Mouse (Mus musculus) large intestine, adult 2 months (tissue): ENCODE data around the gene Dera. TPM values are rescaled to one million over a fixed set of nuclear protein-coding genes. Genes with fewer than 3 reads are reported as not detected.

Experiments
- DNase-seq: peaks from one replicate; pipeline ENCODE4 v3.0.0-alpha.2; 2012; ENCODE audit warnings: low read depth, low spot score
- WGBS: fragments of 180-500 bp; shearing (Covaris S2); methylation state at CpG from one replicate; pipeline ENCODE4 v1.1.7; 2018; 5-methylcytosine and 5-hydroxymethylcytosine counted together
- polyA plus RNA-seq: library from polyadenylated mRNA; depleted of rRNA; stranded (reverse); fragments of >200 nt; gene quantifications from 2 replicates; pipeline ENCODE4 v1.2.3, GENCODE M21; 2012

Gene Dera
- polyA plus RNA-seq, 1 experiment, result 35.8 TPM

DNA sequence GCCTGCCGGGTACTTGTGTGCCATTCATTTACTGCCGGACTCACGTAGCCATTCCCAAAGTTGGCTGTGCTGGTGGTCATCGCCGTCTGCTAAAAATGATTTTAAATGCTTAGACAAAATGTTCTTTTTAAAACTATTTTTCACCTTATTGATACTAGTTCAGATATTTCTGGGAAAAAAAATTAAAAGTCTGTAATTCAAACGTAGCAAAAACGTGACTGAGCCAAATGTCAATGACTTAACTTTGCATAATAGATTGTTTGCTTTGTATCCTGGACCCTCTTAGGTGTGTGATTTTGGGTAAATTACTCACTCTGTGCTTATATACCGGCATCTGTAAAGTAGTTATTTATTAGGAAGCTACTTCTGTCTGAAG, 499 bp downstream of the Dera start:
- WGBS, result 1% methylated on average over 8 of the region's 8 CpGs

GRCm38 (mm10) chr6:137756310-137756709, 2.0 kb downstream of the Dera start:
- 74% methylated on average over 5 of the region's 5 CpGs for WGBS
- DNase-seq, result no peak

More for the DNA sequence above, 499 bp downstream of the Dera start:
- no peak for DNase-seq

DNA sequence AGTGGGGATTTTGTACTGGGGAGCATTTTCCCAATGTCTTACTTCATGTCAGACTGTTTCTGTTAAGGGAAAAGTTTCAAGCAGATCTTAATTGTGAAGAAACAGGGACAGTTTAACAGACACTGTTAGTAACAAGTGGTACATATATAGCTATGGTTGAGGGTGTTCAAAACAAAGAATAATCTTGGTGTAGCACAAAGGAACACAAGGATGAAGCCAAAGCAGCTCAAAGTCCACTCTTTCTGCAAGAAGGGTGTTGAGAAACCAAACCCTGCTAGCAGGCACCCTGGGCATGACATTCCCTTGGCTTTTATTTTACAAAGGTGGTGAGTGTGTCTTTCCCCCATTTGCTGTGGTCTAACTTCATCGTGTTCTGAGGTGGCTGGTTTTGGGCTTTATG, 3.5 kb downstream of the Dera start:
- WGBS, result 83% methylated on average over 1 of the region's 1 CpGs
- no peak for DNase-seq

DNA sequence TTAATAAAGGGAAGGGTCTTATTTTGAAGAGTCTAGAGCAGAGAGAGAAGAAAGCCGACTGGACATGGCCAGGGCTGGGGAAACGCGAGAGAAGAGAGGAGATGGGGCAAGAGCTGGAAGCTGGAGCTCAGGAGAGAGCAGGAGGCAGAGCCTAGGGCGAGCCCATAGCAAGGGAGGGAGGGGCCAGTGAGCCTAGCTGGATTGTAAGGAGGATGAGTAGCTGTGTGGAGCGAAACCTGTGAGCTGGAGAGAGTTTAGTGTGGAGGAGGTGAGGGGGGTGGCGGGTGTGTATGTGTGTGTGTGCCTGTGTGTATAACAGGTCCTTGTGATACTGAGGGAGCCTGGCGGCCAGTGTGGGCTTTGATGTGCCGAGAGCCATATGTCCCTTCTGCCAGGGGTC, 5.3 kb downstream of the Dera start:
- no peak for DNase-seq
- 59% methylated on average over 8 of the region's 8 CpGs for WGBS

- no peak for DNase-seq
- 80% methylated on average over 15 of the region's 15 CpGs for WGBS
Observed at GRCm38 (mm10) chr6:137760966-137761365, 6.6 kb downstream of the Dera start.

DNA sequence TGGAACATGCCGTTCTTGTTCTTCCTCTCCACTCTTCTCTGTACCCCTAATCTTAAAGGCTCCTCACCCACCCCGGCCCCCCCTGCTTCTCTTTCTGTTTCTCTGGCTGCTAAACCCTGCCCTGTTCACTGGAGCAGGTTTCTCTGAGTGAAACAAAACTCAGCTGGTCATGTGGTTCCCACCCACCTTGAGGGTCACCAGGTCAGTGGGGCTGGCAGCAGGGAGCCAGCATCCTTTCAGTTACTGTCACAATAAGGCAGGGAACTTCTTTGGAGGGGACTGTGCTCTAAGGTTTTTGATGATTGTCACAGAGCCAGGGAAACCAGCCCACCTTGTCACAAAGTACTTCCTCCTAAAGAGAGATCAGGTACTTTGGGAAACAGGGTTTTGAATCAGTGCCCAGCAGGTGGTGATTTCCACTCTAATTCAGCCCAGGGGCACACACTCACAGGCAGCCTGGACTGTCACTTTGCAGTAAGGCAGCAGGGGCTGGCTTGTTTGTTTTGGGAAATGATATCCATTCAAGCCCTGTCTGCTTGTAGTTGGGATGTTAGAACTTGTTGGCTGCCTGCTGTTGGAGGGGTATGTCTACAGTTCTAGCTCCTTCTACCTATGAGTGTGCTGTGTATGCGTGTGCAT, 10.3 kb downstream of the Dera start:
- 59% methylated on average over 3 of the region's 3 CpGs for WGBS
- DNase-seq, result no peak

DNA sequence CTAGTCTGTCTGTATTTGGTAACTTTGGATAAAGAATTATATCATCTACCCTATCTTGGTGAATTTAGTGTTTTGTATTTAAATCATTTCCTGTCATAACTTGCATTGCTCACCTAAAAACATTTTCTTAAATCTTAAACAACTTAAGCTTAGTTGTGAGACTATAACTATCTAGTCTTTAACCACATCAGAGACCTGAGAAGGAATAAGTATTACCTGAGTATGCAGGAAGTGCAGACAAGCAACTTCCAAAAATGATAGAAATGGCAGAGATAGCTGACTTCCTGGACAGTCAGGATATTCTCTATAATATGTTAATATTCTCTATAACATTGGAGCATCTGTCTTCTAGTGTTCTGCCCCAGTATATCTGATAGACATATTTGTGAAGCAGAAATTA, 11.8 kb downstream of the Dera start:
- DNase-seq, result no peak

GRCm38 (mm10) chr6:137771621-137772250, 17.4 kb downstream of the Dera start:
- WGBS, result 59% methylated on average over 3 of the region's 3 CpGs
- no peak for DNase-seq

DNA sequence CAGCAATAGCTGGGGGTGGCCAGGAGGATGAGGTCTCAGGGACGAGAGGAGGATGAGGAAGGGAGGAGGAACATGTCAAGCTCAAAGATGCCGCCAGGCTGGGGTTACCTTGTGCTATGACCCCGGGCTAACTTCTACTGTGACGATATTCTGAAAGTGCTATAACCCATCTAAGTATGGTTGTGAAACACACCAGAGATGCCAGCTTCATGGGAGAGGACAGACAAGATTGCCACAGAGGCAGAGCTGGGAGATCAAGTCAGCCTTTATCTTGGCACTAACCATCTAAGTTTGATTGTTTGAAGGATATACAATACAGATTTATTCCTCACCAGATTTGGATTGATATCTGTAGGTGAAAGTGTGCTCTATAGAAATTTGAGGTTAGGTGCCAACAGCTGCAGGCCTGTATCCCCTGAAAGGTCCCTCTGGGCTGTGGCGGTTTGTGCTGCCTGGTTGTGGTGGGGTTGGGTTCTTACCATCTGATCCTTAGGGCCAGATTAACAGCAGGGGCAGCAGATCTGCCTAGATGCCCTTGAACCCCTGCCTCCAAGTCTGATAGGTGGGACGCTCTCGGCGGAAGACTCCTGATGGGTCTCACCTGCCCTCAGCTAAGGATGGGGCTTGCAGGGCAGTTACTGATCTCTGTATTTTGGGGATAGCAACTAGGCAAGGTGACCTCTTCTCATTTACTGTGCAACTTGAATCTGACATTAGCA, 18.7 kb downstream of the Dera start:
- DNase-seq, result no peak
- 96% methylated on average over 8 of the region's 8 CpGs for WGBS

- WGBS, result 55% methylated on average over 6 of the region's 6 CpGs
Observed at GRCm38 (mm10) chr6:137773637-137774028, 19.3 kb downstream of the Dera start.

DNA sequence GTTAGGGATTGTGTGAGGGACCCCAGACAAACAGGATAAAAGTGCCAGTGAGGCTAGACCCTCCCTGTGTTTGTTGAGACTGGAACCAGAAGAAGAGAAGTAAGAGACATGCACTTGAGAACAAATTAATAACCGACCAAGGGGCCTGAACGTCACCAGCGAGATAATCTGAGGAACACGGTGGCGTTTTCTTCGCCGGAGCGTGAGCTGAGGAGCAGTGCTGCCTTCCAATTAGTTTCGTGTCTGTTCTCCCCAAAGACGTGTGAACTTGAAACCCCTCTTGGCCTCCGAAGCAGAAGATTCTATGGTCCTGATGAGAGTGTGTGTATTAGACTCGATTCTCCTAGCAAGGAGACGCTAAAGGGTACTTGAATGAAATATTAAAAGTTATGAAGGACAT, 19.8 kb downstream of the Dera start:
- no peak for DNase-seq
- WGBS, result 92% methylated on average over 13 of the region's 13 CpGs

More at GRCm38 (mm10) chr6:137773637-137774028, 19.3 kb downstream of the Dera start:
- no peak for DNase-seq

GRCm38 (mm10) chr6:137775159-137775558, 20.8 kb downstream of the Dera start:
- 85% methylated on average over 8 of the region's 8 CpGs for WGBS
- no peak for DNase-seq

DNA sequence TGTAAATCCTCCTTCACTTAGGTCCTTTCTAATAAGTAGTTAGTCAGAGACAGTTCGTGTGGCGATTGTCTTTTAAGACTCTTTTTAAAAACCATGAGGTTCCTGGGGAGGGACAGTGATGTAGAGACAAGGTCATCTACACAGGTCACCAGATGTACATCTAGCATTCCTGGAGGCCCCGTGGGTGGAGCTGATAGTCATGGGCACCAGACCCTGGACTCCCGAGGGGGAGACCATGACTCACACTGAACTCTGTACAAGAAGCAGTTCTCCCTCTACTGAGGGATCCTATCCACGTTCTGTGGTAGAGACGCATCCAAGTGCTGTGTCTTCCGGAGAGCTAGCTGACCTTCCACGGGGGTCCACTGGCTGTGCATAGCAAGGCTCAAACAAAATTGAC, 22.6 kb downstream of the Dera start:
- no peak for DNase-seq
- WGBS, result 83% methylated on average over 8 of the region's 8 CpGs

DNA sequence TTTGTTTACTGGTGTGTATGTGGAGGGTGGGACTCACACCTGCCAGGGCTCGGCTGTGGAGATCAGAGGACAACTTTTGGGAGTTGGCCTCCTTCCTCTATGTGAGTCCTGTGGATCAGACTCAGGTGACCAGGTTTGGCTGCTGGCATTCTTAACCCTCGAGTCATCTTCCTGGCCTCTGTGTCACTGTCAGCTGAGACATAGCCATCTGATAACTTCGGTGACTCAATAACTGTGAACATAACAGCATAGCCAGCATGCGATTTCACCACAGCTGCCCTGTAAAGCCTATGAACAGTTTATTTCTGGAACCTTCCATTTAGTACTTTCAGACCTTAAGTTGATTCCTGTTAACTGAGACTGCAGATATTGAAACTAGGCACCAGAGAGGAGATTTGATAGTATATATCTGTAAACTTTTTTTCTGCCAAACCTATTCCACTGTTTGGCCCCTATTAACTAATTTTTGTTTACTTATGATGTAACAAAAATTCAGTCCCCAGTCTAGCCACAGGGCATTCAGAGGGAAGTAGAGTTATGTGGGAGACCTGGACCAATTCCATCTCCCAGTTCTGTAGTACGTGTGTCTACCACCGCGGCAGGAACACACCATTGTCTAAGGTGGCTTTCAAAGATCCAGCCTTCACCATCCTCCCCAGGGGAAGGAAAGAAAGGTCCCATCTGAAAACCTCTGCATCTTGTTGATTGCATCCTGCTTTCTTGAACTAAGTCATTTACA, 29.7 kb downstream of the Dera start:
- no peak for DNase-seq
- WGBS, result 76% methylated on average over 7 of the region's 7 CpGs

DNA sequence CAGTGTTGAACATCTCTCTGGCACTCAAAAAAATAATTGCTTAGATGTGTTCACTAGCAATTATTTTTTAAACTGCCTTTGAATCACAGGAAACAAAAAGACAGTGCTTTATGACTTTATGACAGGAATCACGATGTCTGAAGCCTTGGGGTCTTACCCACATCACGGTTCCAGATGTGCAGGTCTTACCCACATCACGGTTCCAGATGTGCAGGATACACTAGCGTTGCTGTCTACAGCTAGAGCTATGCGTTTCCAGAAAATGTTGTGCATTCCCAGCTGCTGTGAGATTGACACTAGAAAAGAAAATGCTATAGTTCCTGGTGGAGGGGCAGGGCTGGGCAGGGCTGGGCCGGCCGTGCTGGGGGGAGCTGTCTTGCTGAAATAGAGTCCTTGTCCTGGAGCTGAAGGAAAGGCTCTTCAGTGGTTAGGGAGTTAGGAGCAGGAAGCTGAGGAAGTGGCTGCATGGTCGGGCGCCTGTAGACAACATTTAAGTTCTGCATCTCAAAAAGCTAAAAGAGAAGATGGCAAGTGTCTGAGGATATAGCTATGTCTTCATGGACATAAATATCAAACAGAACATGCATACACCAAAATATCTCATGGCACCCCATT, 34.7 kb downstream of the Dera start:
- no peak for DNase-seq
- 58% methylated on average over 9 of the region's 9 CpGs for WGBS

GRCm38 (mm10) chr6:137789658-137790057, 35.3 kb downstream of the Dera start:
- no peak for DNase-seq
- WGBS, result 51% methylated on average over 2 of the region's 2 CpGs

DNA sequence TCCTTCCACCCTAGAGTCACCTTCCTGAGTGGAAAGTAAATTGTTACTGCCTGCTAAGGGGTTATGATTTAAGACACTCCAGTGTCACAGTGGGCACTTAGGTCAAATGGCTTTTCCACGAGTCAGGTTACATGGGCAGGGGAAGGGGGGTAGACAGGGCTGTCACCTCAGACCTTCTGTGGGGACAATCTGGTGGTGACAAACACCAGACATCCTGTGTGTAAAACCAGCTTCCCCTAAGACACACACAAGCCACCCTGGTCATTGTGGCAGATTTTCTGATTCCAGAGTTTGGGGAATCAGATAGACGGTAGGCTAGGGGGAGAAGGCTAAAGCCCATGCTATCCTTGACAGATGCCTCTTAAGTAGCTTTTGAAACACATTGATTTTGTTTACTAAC, 41.1 kb downstream of the Dera start:
- WGBS, result 56% methylated on average over 2 of the region's 2 CpGs
- no peak for DNase-seq

- DNase-seq, result no peak
- WGBS, result 81% methylated on average over 29 of the region's 29 CpGs
Observed at GRCm38 (mm10) chr6:137796596-137797567, 42.5 kb downstream of the Dera start.

GRCm38 (mm10) chr6:137799253-137799652, 44.9 kb downstream of the Dera start:
- 65% methylated on average over 9 of the region's 9 CpGs for WGBS
- no peak for DNase-seq
